Mouse (Mus musculus) right cerebral cortex, adult 18-20 months (tissue): ENCODE data around the gene Fam192a.

Experiments used
- DNase-seq: peaks from one replicate; pipeline ENCODE4 v3.0.0; 2022; ENCODE audit warnings: mixed read lengths

The Fam192a gene

DNA sequence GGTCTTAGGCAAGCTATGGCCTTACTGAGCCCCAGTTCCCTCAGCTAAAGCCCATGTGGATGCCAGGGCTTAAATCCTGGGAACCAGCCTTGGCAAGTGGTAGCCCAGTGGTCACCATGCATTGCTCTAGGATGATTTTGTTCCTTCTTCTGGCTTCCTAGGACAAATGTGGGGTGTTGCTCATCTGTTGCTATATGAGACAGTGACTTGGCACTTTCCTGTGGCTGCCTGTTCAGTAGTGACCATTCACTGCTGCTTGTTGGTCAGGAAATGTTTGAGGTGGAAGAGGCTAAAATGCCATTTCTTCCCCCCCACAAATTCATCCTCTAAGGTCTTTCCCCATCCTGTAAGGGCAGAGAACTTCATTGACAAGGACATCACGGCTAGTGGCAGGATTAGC is 32.4 kb downstream of the Fam192a start:
- DNase-seq, result no peak

DNA sequence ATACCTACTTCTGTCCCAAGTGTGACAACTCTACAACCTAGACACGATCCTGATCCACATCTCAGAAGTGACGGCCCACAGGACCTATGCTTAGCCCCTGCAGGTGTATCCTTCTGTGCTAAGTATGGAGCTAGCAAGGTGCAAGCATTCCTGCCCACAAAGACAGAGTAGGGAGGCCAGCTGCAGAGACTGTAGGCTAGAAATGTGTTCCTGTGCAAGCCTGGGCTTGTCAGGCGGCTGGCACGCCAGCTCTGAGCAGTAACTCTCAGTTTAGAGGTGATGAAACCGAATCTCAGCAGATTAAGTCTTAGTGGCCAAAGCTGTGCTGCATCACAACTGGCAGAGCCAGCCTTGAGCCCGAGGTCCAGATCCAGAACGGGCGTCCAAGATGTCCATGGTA is 33.7 kb downstream of the Fam192a start:
- no peak for DNase-seq

DNA sequence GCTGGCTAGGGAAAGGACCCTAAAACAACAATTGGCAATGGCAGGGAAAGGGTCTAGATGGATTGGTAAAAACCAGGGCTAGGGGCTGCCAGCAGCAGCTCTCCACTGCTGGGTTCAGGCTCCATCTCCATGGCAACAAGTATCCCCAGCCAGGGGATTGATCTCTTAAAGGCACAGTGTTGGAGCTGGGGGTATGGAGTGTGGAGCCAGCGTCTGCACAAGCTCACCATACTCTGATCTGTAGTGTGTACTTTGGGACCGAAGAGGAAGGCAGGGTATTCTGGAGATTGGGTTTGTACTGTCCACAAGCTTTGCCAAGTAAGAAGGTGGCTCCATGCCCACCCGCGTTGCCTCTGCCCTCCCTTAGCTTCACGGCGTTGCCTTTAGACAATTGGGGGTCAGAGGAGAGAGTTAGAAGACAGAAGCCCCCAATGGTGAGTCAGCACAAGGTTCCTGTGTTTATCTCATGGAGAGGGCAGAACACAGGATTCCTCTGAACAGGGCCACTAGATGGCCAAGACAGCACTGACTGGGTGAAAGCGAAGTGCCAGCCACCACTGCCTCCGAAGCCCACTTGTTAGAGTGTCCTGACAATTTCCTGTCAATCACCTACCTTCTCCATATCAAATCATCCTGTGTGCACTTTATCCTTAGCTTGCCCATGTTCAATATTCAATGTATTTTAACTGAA is 34.5 kb downstream of the Fam192a start:
- DNase-seq, result no peak

DNA sequence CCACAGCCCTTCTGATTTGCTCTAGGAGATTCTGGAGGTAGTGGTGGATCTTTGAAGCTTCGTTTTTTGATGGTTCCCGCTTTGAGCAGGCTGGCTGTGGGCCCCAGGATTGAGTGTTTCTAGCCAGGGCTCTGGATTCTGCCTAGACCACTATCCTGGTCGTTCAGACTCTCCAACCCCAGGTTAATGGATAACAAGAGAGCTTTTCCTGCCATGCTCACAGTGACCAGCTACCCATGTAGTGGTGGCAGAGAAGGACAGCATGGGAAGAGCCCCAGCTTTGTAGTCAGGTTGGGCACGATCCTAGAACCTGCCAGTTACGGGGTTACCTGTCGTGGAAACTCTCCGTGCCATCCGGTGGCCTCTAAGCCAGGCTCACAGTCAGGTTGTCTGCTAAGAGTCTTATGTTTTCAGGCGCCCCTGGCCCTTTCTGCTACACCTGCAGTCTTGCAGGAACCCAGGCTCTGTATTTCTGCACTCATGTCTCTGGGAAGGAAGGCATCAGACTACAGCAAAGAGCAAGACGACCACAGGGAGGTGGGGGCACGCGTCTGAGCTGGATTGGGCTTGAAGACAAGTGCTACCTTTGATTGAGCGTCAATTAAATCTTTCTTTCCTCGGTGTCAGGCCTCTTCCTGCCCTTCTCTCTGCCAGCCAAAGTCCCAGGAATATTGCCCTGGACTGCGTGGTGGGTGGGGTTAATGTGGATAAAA is 35.2 kb downstream of the Fam192a start:
- DNase-seq, result no peak

DNA sequence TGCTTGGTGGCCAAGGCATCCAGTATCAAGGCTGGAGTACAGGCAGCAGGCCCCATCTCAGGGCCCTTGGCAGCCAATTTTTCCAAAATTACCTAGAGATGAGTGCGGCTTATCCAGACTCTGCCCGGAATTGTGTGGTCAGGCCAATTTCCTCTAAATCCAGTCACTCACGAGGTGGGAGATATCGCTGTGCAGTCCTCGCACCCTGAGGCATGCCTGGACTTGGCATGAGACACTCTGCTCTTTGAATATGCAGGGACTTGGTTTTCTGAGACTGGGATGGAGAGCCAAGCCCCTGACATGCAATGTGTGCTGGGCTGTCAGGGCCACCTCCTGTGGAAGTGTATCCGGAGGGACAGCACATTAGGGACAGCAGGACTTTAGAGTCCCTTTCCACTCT is 35.8 kb downstream of the Fam192a start:
- no peak for DNase-seq

DNA sequence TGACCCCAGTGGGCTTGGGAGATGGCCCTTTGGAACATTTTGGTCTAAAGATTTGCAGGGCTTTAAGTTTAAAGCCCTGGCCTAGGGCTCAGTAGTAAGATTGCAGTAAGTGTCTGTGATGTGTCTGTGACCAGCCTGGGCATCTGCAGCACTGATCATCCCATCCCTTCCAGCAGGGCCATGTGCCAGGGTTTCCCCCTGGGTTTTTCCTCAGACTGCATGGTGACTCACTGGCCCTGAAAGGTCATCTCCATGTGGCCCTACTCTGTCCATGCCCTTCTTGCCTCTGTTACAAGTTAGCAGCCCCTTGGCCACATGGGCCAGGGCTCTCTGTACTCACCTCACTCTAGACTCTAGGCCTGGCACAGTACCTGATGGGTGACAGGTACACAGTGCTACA is 37.4 kb downstream of the Fam192a start:
- DNase-seq, result no peak

DNA sequence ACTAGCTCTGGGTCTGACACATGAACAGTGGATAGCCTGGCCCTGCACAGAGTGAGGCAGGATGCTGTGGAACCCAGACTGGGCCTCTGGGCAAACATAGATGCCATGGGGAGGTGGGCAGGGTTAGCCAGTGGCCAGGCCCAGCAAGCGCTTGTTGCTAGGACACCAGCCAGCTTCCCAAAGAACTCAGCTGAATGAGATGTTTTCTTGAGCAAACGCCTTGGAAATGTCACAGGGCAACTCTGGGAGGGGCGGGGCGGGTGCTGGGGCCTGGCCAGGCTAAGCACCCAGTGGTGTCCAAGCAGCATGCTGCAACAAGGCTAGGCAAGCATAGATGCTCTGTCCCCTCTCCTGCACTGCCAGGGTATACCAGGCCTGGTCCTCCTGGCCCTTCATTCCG is 40.5 kb downstream of the Fam192a start:
- peak; percentile 37 for DNase-seq

DNA sequence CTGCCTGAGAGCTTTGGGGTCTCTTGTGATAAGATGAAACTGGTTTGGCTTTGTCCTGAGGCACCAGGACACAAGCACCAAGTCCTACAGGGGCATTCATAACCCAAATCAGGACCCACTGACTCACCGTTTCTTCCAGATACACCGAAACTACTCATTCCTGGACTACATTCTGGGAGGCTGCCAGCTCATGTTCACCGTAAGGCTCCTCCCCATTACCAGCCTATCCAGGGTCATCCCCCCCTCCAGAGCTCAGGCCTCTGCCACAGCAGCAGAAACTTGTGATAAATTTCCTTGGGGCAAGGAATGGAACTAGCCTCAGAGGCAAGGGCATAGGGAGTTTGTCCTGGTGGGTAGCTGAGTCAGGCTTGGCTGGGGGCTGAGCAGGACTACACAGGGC is 44.5 kb downstream of the Fam192a start:
- no peak for DNase-seq

DNA sequence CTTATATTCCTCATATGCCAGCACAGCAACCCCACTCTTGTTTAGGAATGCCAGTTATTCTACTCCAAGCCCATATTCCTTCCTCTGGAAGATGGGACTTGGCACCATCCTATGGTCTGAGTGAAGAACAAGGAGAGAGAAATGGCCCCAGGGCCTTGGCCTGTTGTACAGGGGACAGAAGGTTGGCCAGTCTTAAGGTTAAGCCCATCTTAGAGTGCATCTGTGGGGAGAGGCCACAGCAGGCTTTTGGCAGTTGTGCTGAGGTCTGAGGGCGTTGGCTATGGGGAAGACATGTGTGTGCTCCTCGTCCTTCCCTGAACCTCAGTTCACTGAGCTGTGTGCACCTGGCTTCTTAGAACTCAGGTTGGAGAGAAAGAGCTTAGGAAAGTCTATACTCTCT is 49.1 kb downstream of the Fam192a start:
- no peak for DNase-seq

DNA sequence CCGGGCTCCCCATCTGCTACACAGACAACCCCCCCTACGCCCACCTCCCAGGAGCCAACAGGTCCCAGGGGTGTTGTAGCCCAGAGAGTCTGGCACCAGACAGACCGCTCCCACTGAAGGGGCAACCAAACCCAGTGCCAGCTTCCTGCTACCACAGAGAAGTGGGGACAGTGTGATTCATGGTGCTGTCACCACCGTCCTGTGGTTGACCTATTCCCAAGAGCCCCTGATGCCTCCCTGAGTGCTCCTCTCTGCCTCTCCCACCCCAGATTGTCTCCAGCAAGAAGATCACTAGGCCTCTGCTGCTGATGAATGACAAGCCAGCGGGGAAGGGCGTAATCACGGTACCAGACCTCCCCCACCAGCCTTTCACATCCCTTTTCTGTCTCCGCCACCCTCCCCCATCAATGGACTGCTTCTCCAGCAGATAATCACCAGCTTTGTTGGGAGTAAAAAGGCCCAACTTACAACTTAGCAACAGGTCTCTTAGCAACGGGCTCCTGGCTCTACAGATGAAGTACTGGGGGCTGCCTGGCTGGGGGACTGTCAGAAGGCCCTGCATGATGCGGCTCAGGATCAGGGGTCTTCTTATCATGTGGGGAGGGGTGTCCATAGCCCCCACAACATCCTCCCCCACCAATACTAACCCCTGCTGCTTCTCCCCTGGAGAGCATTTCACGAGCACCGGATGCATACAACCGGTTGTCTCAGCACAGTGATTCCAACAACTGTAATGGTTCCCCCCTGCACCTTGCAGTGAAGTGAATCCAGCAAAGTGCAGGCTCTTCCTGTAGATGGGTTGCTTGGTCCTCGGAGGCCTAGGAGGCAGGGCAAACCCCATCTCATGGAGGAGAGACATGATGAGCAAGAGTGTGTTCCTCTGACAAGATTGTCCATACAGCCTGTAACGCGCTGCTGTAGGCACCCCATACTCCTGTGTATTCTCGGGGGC is 50.0 kb downstream of the Fam192a start:
- DNase-seq, result peak; percentile 63

DNA sequence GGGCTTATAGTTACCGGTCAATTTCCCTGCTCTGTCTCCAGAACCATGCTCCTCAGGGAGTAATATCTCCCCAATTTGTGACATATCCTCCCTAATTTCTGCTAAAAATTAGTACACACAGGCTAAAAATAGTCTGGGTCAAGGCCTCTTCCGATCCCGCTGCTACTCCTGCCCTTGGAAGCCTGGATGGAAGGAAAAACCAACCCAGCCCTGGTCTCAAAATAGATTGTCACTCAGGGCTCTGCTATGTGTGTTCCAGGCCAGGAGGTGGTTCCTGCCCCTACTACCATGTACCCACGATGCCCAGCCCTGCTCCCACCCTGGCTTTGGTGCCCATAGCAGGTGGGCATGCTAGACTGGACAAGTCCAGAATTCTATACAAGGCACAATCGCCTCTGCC is 51.8 kb downstream of the Fam192a start:
- DNase-seq, result no peak

DNA sequence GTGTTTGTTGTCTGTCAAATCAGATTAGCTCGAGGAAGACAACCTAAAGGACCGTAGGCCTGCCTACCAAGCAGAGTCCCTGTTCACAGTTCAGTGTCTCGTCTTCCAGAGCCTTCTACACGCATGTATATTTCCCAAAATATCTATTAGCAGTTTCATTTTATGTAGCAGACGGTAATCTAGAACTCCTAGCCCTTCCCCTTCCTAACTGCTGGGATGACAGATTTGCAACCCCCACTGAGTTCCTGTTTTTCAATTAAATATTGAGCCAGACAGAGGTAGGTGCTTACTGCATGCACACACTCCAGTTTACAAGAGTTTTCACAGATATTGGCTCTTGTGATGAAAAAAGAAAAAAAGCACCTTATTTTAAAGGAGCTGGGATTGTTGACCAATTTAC is 52.3 kb downstream of the Fam192a start:
- no peak for DNase-seq

DNA sequence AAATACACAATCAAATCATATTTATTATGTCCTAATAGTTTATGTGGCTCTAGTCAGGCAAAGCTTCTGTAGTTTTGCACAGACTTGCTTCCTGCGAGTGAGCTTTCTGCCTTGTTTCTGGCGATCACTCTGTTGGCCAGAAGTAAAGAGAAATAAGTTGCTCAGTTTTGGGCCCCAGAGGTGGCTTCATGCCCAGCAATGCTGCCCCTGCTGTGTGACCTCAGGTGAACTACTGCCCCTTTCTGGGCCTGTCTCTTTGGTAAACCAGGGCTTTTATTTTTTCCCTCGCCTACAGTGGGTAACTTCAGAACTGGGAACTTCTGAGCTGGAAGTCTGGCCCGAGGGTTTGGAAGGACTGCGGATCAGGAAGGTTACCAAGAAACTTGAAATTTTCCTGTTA is 52.8 kb downstream of the Fam192a start:
- DNase-seq, result no peak

DNA sequence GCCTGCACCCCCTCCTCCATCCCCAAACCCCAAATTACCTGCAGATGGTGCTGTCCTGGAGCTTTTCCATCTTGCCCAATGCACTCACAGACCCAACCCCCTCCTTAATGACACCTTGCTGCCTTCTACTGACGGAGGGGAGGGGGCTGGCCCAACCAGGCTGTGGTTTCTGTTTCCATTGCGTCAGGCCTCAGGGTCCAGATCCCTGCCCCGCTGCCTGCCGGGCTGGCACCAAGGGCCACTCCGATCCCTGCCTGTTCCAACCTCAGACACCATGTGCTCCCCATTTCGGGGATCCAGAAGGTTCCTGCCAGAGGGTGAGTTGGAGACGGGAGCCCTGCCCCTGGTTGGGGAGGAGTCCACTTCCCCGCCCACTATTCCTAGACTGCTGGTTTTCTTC is 57.8 kb downstream of the Fam192a start:
- DNase-seq, result no peak

DNA sequence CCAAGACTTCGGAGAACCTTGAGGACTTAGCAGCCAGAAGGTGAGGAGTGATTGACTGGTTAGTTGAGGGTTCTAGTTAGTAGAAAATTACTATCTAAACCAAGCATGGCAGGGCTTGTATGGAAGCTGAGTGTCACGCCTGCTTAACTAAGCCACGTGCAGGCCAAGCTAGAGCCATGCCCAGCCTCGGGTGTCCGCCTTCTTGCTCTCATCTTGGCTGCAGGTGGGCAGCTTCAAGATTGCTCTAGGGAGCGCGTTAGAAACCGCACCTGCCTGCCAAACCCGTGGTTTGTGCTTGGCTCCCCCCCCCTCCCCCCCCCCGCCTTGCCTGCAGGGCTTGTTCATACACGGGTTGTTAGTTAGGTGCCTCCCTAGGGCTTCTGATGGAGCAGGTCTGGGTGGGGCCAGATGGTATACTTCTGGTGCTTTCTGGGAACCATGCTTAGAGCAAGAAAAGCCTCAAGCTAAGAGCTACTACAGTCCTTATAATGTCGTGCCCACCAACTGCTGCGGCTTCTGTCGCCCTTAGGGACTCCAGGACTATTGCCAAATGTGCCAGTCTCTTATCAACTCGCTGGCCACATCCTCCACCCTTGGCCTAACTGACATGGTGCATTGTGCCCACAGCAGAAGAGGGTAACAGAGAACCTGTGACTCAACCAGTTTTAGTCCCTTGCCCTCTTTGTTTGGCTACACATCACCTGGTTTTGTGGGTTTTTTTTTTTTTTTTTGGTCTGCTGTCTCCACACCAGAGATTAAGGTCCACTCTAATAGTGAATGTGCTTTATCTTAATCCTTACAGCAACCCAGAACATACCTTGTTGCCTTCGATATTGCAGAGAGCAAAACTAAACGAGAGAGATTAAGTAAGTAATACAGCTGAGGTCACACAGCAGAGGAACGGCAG is 60.7 kb downstream of the Fam192a start:
- no peak for DNase-seq

DNA sequence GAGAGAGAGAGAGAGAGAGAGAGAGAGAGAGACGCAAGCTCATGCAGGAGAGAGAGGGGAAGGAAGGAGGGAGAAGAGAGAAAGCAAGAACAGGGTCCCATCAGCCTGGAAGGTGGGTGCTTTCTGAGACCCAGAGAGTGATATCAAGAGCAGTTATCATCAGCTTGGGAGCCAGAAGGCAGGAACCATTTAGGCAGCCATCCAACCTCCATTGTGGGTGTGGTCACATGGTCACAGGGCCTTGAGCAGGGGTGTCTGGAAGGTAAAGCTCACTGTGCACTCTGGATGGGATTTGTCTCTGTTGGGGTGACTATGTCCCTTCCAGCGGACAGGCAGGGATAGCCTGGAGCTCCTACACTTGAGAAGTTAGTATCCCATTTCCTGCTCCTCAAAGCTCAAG is 61.8 kb downstream of the Fam192a start:
- DNase-seq, result no peak

DNA sequence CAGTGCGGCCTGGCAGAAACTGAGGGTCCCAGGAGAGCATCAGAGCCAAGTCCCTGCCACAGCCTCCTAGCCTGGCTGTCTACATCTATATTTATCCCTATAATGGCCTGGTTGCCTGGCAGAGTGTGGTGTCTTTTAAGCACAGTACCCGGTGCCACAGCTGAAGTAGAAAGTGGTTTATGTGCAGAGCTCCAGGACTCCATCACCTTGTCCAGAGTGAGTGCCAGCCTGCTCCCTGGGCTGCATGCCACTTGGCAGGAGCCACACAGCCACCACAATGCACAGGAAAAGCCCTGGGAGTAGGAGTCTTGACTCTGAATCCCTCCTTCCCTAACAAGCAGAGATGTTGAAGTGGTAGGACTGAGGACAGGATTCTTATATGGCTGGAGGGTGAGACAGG is 64.3 kb downstream of the Fam192a start:
- DNase-seq, result no peak

DNA sequence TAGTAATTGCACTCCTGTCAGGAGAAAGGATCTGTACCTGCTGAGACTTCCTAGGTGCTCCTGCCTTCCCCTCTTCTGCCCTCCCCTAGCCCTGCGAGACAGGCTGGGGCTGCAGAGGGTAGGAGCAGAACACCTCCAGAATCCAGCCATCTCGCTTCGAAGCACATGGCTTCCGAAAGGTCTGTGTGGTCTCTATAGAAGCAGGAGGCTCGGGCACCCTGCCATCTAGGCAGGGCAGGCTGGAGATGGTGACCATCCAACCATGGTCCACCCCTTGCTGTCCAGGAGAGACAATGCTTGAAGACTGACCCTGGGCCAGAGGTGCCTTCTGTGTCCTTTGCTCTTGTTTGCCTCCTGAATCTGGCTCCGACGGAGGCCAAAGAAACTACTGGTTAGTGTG is 66.2 kb downstream of the Fam192a start:
- DNase-seq, result no peak

DNA sequence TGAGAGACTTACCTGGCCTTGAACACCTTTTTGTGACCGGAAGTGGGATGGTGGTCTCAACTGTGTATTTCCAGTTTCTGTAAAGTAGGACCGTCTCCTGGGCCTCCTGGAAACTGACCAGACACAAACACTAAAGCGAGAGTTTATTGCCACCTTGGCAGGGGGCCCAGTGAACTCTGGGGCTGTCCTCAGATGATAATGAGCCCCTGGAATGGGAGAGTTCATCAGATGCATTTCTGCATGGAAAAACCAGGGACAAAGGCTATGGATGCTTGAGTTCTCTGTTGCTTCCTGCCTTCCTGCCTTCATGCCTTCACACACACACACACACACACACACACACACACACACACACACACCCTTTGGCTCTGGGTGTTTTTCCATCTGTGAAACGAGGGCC is 67.2 kb downstream of the Fam192a start:
- DNase-seq, result no peak

DNA sequence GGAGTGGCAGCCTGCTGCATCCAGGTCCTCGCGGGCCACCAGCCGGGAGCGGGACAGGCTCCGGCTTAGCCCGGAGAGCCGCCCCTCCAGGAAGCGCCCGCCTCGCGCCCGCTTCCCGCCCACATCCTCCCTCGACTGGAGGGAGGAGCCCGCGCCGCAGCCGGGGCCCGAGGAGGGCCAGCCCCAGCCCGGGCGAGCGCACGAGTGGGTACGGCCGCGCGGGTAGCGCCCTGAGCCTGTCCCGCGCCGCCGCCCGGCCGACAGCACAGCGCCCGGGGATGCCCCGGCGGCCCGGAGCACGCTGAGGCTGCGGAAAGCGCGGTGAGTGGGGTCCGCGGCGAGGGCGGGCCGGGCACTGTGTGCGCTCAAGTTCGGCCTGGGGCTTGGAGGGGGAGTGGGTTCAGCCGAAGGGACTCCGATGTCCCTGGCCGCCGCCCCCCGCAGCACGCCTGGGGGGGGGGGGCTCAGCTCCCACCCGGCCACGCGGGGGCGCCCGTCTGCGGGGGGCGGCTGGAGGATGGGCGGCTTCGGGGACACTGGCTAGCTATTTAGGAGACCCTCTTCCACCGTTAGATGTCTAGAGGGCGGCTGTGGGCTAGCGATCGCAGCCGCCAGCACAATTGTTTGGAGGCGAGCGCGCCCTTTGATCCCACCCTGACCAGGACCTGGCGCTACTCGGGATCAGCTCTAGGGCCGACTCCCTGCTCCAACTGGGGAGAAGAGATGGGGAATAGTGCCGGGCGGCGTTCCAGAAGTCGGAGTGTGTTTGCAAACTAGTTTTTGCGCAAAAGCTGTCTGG is 68.7 kb downstream of the Fam192a start, which contains the start of gene Cpne2:
TSS of gene Cpne2 (plus strand) at position 118 of the 799 bp plus-strand sequence.
- DNase-seq, result peak; percentile 43

DNA sequence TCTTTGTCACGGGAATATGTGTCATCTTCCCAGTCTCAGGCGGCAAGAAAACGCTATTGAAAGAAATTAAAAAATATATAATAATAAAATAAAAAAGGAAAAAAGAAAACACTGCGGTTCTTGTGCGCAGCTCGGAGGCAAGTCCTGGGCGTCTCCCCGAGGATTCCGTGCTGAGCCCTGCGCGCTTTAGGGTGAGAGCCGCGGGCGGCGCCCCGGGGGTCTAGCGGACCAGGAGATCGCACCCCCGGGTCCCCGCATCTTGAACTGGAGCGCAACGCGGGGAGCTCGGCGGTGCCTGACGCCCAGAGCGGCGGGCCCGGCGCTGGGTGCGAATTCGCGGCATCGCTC is 69.3 kb downstream of the Fam192a start:
- DNase-seq, result no peak

DNA sequence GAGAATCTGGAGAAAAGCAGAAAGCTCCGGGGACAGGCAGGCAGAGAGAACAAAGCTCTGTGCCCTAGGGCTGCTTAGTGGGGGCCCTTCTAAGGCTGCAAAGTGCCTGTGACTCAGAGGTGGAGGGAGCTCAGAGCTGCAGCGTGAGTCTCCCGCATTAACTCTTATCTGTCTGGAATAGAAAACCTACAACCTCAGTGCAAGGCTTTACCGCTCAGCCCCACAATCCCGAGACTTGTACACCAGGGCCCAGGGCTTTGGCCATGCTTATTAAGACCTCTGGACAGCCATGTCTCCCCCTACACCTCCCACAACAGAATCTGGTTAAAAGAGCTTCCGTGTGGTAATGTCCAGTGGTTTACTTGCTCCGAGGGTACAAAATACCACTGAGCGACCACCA is 69.8 kb downstream of the Fam192a start:
- no peak for DNase-seq
